Mouse (Mus musculus) MEL (cell line): ENCODE measurements around the gene Zswim5.

Source experiments
- CTCF ChIP-seq, 3 experiments: IDR thresholded peaks in 2 of 3; conservative IDR thresholded peaks in 1 of 3; 2 replicates each; pipeline ENCODE4 v1.5.1; 2011 to 2012; ENCODE audit warnings: low read length in 3 of 3, low read depth in 2 of 3, mild to moderate bottlenecking in 2 of 3, improper control_type of control experiment in 1 of 3, inconsistent platforms in 1 of 3, mixed read lengths in 1 of 3, moderate library complexity in 1 of 3; ENCODE audit not compliant: control insufficient read depth in 1 of 3, insufficient read depth in 1 of 3, poor library complexity in 1 of 3, severe bottlenecking in 1 of 3
- USF1 ChIP-seq: IDR thresholded peaks from 2 replicates; pipeline ENCODE4 v1.6.1; 2014; ENCODE audit warnings: low read depth, mild to moderate bottlenecking, inconsistent platforms, low read length, improper control_type of control experiment, moderate library complexity

DNA sequence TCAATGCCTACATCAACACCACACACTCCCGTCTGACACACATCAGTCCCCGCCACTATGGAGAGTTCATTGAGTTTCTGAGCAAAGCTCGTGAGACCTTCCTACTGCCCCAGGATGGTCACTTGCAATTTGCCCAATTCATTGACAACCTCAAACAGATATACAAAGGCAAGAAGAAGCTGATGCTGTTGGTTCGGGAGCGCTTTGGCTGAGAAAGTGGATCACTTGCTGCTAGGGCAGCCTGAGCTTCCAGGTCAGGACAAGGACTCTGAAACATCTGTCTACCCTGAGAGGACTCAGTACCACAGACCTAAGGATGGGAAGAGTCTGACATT lies 109.9 kb downstream of the Zswim5 start:
- TF ChIP-seq CTCF (IDR thresholded peaks at IDR 0.05 in 2 of 3, conservative IDR thresholded peaks at IDR 0.05 in 1 of 3; ENCODE audit: control insufficient read depth in 1 of 3, insufficient read depth in 1 of 3, low read depth in 2 of 3, low read length in 3 of 3, poor library complexity in 1 of 3, severe bottlenecking in 1 of 3) (0 out of 6 replicates have a peak, but pooled peaks of 1 of the 3 experiments have one; percentile 4), USF1 (no peak)
